Mouse (Mus musculus): ENCODE measurements around the gene Arhgef7.

GRCm38 (mm10) chr8:11755873-11756272 is 28.4 kb downstream of the Arhgef7 start:
- TF ChIP-seq POLR2A (IDR thresholded peaks at IDR 0.05; ENCODE audit: extremely low read depth, insufficient read depth, low read length) (no peak), CTCF (IDR thresholded peaks at IDR 0.05; ENCODE audit: low read depth, low read length) (peak; percentile 38)

Measured in liver, adult 2 months (tissue).